Mouse (Mus musculus): ENCODE data around the gene Eri3.

- TF ChIP-seq USF1 (IDR thresholded peaks at IDR 0.05; ENCODE audit: low read depth) (no peak), CTCF (IDR thresholded peaks at IDR 0.05; ENCODE audit: control insufficient read depth, insufficient read depth, insufficient read length) (no peak), MYOG (IDR thresholded peaks at IDR 0.05; ENCODE audit: control insufficient read depth, extremely low read depth, insufficient read length) (no peak), MYOD1 (IDR thresholded peaks at IDR 0.05; ENCODE audit: control insufficient read depth, insufficient read length, low read depth) (no peak), FOSL1 (IDR thresholded peaks at IDR 0.05; ENCODE audit: insufficient read depth, low read length, poor library complexity, severe bottlenecking) (no peak), MAX (IDR thresholded peaks at IDR 0.05) (no peak)
Measured at GRCm38 (mm10) chr4:117581626-117582025, 31.5 kb downstream of the Eri3 start.

Measured in C2C12 (cell line).